Comparison of ENCODE assay signal across 1 mouse cellular context in genomic region chr7:141363752-141364125, GRCm38 (mm10).
TF ChIP-seq lines count a peak whose summit lies in the region.

No protein-coding gene starts in this region.

TF ChIP-seq in MEL, 35 proteins besides CTCF, POLR2A, EP300 and RAD21:
- TF ChIP-seq TAL1 (IDR thresholded peaks at IDR 0.05; ENCODE audit: low read length) (no peak), USF1 (IDR thresholded peaks at IDR 0.05; ENCODE audit: low read depth, low read length) (no peak), ZMIZ1 (IDR thresholded peaks at IDR 0.05; ENCODE audit: low read depth, low read length) (no peak), POLR2AphosphoS5 (IDR thresholded peaks at IDR 0.05; ENCODE audit: borderline replicate concordance, low read depth, low read length) (no peak), GABPA (IDR thresholded peaks at IDR 0.05; ENCODE audit: low read depth, low read length) (no peak), MXI1 (IDR thresholded peaks at IDR 0.05; ENCODE audit: low read depth, low read length) (no peak), USF2 (IDR thresholded peaks at IDR 0.05; ENCODE audit: borderline replicate concordance in 1 of 2, insufficient read depth in 1 of 2, low read depth in 1 of 2, low read length in 2 of 2) (no peak), MEF2A (IDR thresholded peaks at IDR 0.05; ENCODE audit: extremely low read depth, insufficient replicate concordance, low read depth, low read length, poor library complexity, severe bottlenecking) (no peak), POLR2AphosphoS2 (IDR thresholded peaks at IDR 0.05; ENCODE audit: low read length) (no peak), MYB (IDR thresholded peaks at IDR 0.05; ENCODE audit: low read depth, low read length) (no peak), SIN3A (IDR thresholded peaks at IDR 0.05; ENCODE audit: low read length) (no peak; the same call in 1 of the 2 replicates), ELF1 (IDR thresholded peaks at IDR 0.05; ENCODE audit: low read depth, low read length) (no peak), E2F4 (IDR thresholded peaks at IDR 0.05; ENCODE audit: borderline replicate concordance, low read depth, low read length) (no peak), JUND (IDR thresholded peaks at IDR 0.05; ENCODE audit: low read depth, low read length) (no peak), RCOR1 (IDR thresholded peaks at IDR 0.05; ENCODE audit: low read depth, low read length) (no peak)
